Mouse (Mus musculus) MEL (cell line): ENCODE data around the gene Szrd1. TPM values are rescaled to one million over a fixed set of nuclear protein-coding genes. Genes with fewer than 3 reads are reported as not detected.

ENCODE experiments used
- DNase-seq: peaks from one replicate; pipeline ENCODE4 v3.0.0; 2011; ENCODE audit warnings: low read depth, low spot score
- H3K27ac ChIP-seq: 2 replicates; pipeline ENCODE4 v1.5.1; 2012; ENCODE audit warnings: low read depth, mild to moderate bottlenecking, control low read depth, low read length, moderate library complexity; ENCODE audit not compliant: control insufficient read depth
- H3K27me3 ChIP-seq, 2 experiments: fragments of 150-350 bp in 1 of 2; sonication (generic) in 1 of 2; 2 replicates each; pipeline ENCODE4 v1.6.1; 2012; ENCODE audit warnings: low read length in 2 of 2, mild to moderate bottlenecking in 2 of 2, improper control_type of control experiment in 1 of 2, moderate library complexity in 1 of 2; ENCODE audit not compliant: insufficient read depth in 2 of 2, control insufficient read depth in 1 of 2
- H3K36me3 ChIP-seq, 2 experiments: 2 replicates each; pipeline ENCODE4 v1.6.1; 2012 to 2014; ENCODE audit warnings: low read length in 2 of 2, improper control_type of control experiment in 1 of 2, inconsistent platforms in 1 of 2, mild to moderate bottlenecking in 1 of 2; ENCODE audit not compliant: insufficient read depth in 2 of 2, control insufficient read depth in 1 of 2
- H3K4me1 ChIP-seq, 2 experiments: fragments of 150-350 bp in 1 of 2; sonication (generic) in 1 of 2; 2 replicates each; pipeline ENCODE4 v1.6.1; 2012; ENCODE audit warnings: low read length in 2 of 2, improper control_type of control experiment in 1 of 2, mild to moderate bottlenecking in 1 of 2; ENCODE audit not compliant: insufficient read depth in 2 of 2, control insufficient read depth in 1 of 2
- H3K4me3 ChIP-seq, 2 experiments: fragments of 150-350 bp in 1 of 2; sonication (generic) in 1 of 2; 2 replicates each; pipeline ENCODE4 v1.5.1; 2012; ENCODE audit warnings: low read depth in 2 of 2, low read length in 2 of 2, mild to moderate bottlenecking in 2 of 2, moderate library complexity in 2 of 2, control low read depth in 1 of 2, improper control_type of control experiment in 1 of 2; ENCODE audit not compliant: control insufficient read depth in 1 of 2, insufficient read depth in 1 of 2
- H3K79me2 ChIP-seq: 2 replicates; pipeline ENCODE4 v1.6.1; 2012; ENCODE audit warnings: mild to moderate bottlenecking, low read length, moderate library complexity; ENCODE audit not compliant: control insufficient read depth, poor library complexity, insufficient read depth
- H3K9ac ChIP-seq: 2 replicates; pipeline ENCODE4 v1.6.1; 2012; ENCODE audit warnings: low read depth, mild to moderate bottlenecking, control low read depth, low read length, moderate library complexity; ENCODE audit not compliant: control insufficient read depth, poor library complexity, severe bottlenecking
- H3K9me3 ChIP-seq: fragments of 150-350 bp; sonication (generic); replicated peaks from 2 replicates; pipeline ENCODE4 v1.6.1; 2012; ENCODE audit warnings: mild to moderate bottlenecking, low read length, improper control_type of control experiment, moderate library complexity; ENCODE audit not compliant: insufficient read depth
- BHLHE40 ChIP-seq: IDR thresholded peaks from 2 replicates; pipeline ENCODE4 v1.6.1; 2012; ENCODE audit warnings: low read depth, mild to moderate bottlenecking, inconsistent platforms, low read length, improper control_type of control experiment, borderline replicate concordance
- CHD1 ChIP-seq: IDR thresholded peaks from 2 replicates; pipeline ENCODE4 v1.6.1; 2012; ENCODE audit warnings: low read depth, mild to moderate bottlenecking, inconsistent platforms, low read length, improper control_type of control experiment
- CHD2 ChIP-seq: IDR thresholded peaks from 2 replicates; pipeline ENCODE4 v1.6.1; 2011; ENCODE audit warnings: low read length, improper control_type of control experiment
- CTCF ChIP-seq, 3 experiments: IDR thresholded peaks in 2 of 3; conservative IDR thresholded peaks in 1 of 3; 2 replicates each; pipeline ENCODE4 v1.5.1; 2011 to 2012; ENCODE audit warnings: low read length in 3 of 3, low read depth in 2 of 3, mild to moderate bottlenecking in 2 of 3, improper control_type of control experiment in 1 of 3, inconsistent platforms in 1 of 3, mixed read lengths in 1 of 3, moderate library complexity in 1 of 3; ENCODE audit not compliant: control insufficient read depth in 1 of 3, insufficient read depth in 1 of 3, poor library complexity in 1 of 3, severe bottlenecking in 1 of 3
- E2F4 ChIP-seq: IDR thresholded peaks from 2 replicates; pipeline ENCODE4 v1.6.1; 2011; ENCODE audit warnings: low read depth, low read length, improper control_type of control experiment, borderline replicate concordance
- EP300 ChIP-seq, 2 experiments: IDR thresholded peaks; 2 replicates each; pipeline ENCODE4 v1.6.1; 2011; ENCODE audit warnings: improper control_type of control experiment in 2 of 2, low read length in 2 of 2, low read depth in 1 of 2, mild to moderate bottlenecking in 1 of 2
- GABPA ChIP-seq: IDR thresholded peaks from 2 replicates; pipeline ENCODE4 v1.6.1; 2012; ENCODE audit warnings: low read depth, mild to moderate bottlenecking, inconsistent platforms, low read length, improper control_type of control experiment, moderate library complexity
- GATA1 ChIP-seq: IDR thresholded peaks from 2 replicates; pipeline ENCODE4 v1.6.1; 2011; ENCODE audit warnings: low read depth, low read length, improper control_type of control experiment
- JUND ChIP-seq: IDR thresholded peaks from 2 replicates; pipeline ENCODE4 v1.6.1; 2011; ENCODE audit warnings: low read depth, mild to moderate bottlenecking, improper control_type of control experiment, low read length
- KAT2A ChIP-seq: conservative IDR thresholded peaks from 2 replicates; pipeline ENCODE4 v1.6.1; 2012; ENCODE audit warnings: low read depth, low read length, improper control_type of control experiment, inconsistent platforms
- MAX ChIP-seq: IDR thresholded peaks from 2 replicates; pipeline ENCODE4 v1.6.1; 2011; ENCODE audit warnings: low read length, improper control_type of control experiment
- MEF2A ChIP-seq: IDR thresholded peaks from 2 replicates; pipeline ENCODE4 v1.6.1; 2014; ENCODE audit warnings: low read depth, mild to moderate bottlenecking, inconsistent platforms, low read length, improper control_type of control experiment; ENCODE audit not compliant: poor library complexity, insufficient replicate concordance, severe bottlenecking; ENCODE audit errors: extremely low read depth
- MXI1 ChIP-seq: IDR thresholded peaks from 2 replicates; pipeline ENCODE4 v1.6.1; 2011; ENCODE audit warnings: mild to moderate bottlenecking, low read depth, low read length, improper control_type of control experiment
- MYB ChIP-seq: IDR thresholded peaks from 2 replicates; pipeline ENCODE4 v1.6.1; 2011; ENCODE audit warnings: mild to moderate bottlenecking, low read depth, low read length, improper control_type of control experiment
- MYC ChIP-seq: IDR thresholded peaks from 2 replicates; pipeline ENCODE4 v1.6.1; 2011; ENCODE audit warnings: low read depth, mild to moderate bottlenecking, low read length, improper control_type of control experiment, moderate library complexity
- RAD21 ChIP-seq: IDR thresholded peaks from 2 replicates; pipeline ENCODE4 v1.6.1; 2011; ENCODE audit warnings: mild to moderate bottlenecking, low read depth, low read length, improper control_type of control experiment
- RCOR1 ChIP-seq: IDR thresholded peaks from 2 replicates; pipeline ENCODE4 v1.6.1; 2012; ENCODE audit warnings: low read depth, mild to moderate bottlenecking, inconsistent platforms, low read length, improper control_type of control experiment
- SIN3A ChIP-seq: IDR thresholded peaks from 2 replicates; pipeline ENCODE4 v1.6.1; 2012; ENCODE audit warnings: low read length, improper control_type of control experiment, inconsistent platforms
- TAL1 ChIP-seq: IDR thresholded peaks from 2 replicates; pipeline ENCODE4 v1.6.1; 2012; ENCODE audit warnings: mild to moderate bottlenecking, inconsistent platforms, low read length, moderate library complexity, mixed read lengths
- UBTF ChIP-seq: IDR thresholded peaks from 2 replicates; pipeline ENCODE4 v1.6.1; 2012; ENCODE audit warnings: low read depth, mild to moderate bottlenecking, inconsistent platforms, low read length, improper control_type of control experiment, moderate library complexity, borderline replicate concordance; ENCODE audit not compliant: insufficient read depth
- USF1 ChIP-seq: IDR thresholded peaks from 2 replicates; pipeline ENCODE4 v1.6.1; 2014; ENCODE audit warnings: low read depth, mild to moderate bottlenecking, inconsistent platforms, low read length, improper control_type of control experiment, moderate library complexity
- USF2 ChIP-seq, 2 experiments: IDR thresholded peaks; 2 replicates each; pipeline ENCODE4 v1.6.1; 2011 to 2012; ENCODE audit warnings: improper control_type of control experiment in 2 of 2, low read length in 2 of 2, borderline replicate concordance in 1 of 2, inconsistent platforms in 1 of 2, low read depth in 1 of 2, mild to moderate bottlenecking in 1 of 2; ENCODE audit not compliant: insufficient read depth in 1 of 2
- ZC3H11A ChIP-seq: IDR thresholded peaks from 2 replicates; pipeline ENCODE4 v1.6.1; 2012; ENCODE audit warnings: low read depth, mild to moderate bottlenecking, inconsistent platforms, low read length, improper control_type of control experiment
- ZMIZ1 ChIP-seq: IDR thresholded peaks from 2 replicates; pipeline ENCODE4 v1.6.1; 2012; ENCODE audit warnings: low read depth, mild to moderate bottlenecking, inconsistent platforms, low read length, improper control_type of control experiment, moderate library complexity
- ZNF384 ChIP-seq: IDR thresholded peaks from 2 replicates; pipeline ENCODE4 v1.6.1; 2012; ENCODE audit warnings: low read depth, mild to moderate bottlenecking, inconsistent platforms, low read length, improper control_type of control experiment
- polyA plus RNA-seq, 2 experiments: library from polyadenylated mRNA; stranded (reverse) in 1 of 2; unstranded in 1 of 2; fragments of >175 nt in 1 of 2; fragments of >200 nt in 1 of 2; gene quantifications; 2 replicates each; pipeline versions ENCODE4 v1.2.1 to v1.2.4; 2012; ENCODE audit warnings: low replicate concordance in 2 of 2, low read depth in 1 of 2; ENCODE audit not compliant: insufficient read length in 2 of 2, insufficient read depth in 1 of 2, missing spikeins in 1 of 2
- total RNA-seq: library from RNA; depleted of rRNA; stranded (reverse); fragments of 300-350 nt; gene quantifications from 2 replicates; pipeline ENCODE4 v1.2.3, GENCODE M21; 2012

Gene Szrd1
- total and polyA plus RNA-seq, 3 experiments = 63.0 to 137 TPM; not detected in 1

DNA sequence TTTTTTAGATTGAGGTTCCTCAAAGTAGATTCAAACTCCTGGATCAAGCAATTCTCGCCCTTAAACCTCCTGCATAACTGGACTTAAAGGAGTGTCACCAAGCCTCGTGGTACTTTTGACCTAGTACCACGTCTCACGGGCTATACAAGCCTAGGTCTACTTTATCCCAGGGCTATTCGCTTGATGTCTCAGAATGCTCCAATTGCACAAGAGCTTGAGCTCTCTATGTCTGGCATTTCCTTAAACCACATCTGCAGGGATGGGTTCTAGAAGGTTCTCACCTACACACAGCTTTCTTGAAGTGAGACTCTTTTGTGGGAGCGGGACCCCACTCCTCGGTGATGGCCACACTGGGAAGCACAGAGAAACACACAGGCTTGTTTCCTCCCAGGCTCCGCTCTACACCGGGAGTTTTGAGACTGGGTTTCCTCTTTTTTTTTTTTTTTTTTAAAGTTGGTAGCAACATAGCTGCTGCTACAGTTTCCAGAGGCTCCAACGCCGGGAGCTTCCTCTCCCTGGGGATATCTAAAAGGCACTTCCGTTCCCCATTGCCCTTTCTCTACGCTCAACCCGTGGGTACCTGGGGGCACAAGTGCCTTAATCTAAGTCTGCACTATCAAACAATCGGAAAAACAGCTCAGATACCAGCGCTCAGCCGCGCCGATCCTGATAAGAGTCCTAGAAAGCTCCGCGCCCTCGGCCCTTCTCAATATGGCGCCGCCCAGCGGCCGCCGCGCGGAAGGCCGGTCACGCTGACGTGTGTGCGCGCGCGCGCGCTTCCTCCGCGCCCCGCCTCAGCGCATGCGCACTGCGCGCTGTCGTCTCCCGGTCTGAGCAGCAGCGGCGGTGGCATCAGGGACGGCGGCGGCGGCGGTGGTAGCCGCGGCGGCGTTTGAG lies 7.8 kb upstream of the Szrd1 start, which contains the start of gene Fbxo42 (continued):
- TF ChIP-seq TAL1 (no peak), UBTF (no peak), CHD1 (no peak), MAX (peak; percentile 66; the same call in 1 of the 2 replicates), KAT2A (peak; percentile 87; the same call in 1 of the 2 replicates)

DNA sequence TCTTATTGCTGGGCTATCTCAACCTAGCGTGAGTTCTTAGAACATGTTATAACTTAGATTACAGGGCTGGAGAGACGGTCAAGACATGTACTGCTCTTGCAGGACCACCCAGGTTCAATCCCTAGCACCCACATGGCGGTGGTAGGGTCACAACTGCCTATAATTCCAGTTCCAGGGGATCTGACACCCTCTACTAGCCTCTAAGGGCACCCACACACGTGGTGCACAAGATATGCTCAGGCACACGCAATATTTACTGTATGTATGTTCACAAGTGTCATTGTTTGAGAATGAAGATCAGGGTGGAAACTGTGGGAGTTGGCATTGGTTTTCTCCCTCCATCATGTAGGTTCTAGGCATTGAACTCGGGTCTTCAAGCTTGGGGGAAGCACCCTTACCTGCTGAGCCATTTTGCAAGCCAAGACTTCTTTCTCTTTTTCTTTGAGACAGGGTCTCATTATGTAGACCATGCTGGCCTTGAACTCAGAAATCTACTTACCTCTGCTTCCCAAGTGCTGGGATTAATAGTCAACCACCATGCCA lies 7.0 kb upstream of the Szrd1 start:
- Histone ChIP-seq H3K9ac (peak overlapping the region; percentile 80), H3K4me3 (peak overlapping the region; percentile 61 to 71; a peak in 2 of 4 replicates), H3K79me2 (peaks cover 29% of the 10 kb centered on the region), H3K36me3 (peaks cover 0 to 10% of the 10 kb centered on the region in 2 experiments; a peak in 2 of 4 replicates), H3K27me3 (no peaks in the 10 kb centered on the region), H3K4me1 (peaks cover 2 to 18% of the 10 kb centered on the region in 2 experiments; a peak in 3 of 4 replicates), H3K9me3 (no peaks in the 10 kb centered on the region), H3K27ac (peak overlapping the region; percentile 95)
- DNase-seq = peak; percentile 64
- TF ChIP-seq USF2 (IDR thresholded peaks at IDR 0.05; ENCODE audit: borderline replicate concordance in 1 of 2, insufficient read depth in 1 of 2, low read depth in 1 of 2, low read length in 2 of 2) (no peak), MYC (peak; percentile 65), CTCF (IDR thresholded peaks at IDR 0.05 in 2 of 3, conservative IDR thresholded peaks at IDR 0.05 in 1 of 3; ENCODE audit: control insufficient read depth in 1 of 3, insufficient read depth in 1 of 3, low read depth in 2 of 3, low read length in 3 of 3, poor library complexity in 1 of 3, severe bottlenecking in 1 of 3) (peak; percentile 38 to 50 (median 39)), E2F4 (no peak), RCOR1 (no peak), EP300 (IDR thresholded peaks at IDR 0.05; ENCODE audit: low read depth in 1 of 2, low read length in 2 of 2) (no peak), ZC3H11A (no peak), GABPA (no peak), MAX (peak; percentile 77; the same call in 1 of the 2 replicates), JUND (no peak), MYB (no peak), ZMIZ1 (no peak), MXI1 (0 out of 2 replicates have a peak, but pooled peaks have one; percentile 26), GATA1 (no peak), CHD2 (no peak), ZNF384 (no peak), RAD21 (no peak; the same call in 1 of the 2 replicates), MEF2A (no peak), SIN3A (no peak), USF1 (peak; percentile 33; the same call in 1 of the 2 replicates), BHLHE40 (no peak)
